Mouse (Mus musculus): ENCODE results near the gene Tiam2.
A peak's percentile ranks its signal among the peaks of the same experiment; 100 is the strongest.

Gene Tiam2

DNA sequence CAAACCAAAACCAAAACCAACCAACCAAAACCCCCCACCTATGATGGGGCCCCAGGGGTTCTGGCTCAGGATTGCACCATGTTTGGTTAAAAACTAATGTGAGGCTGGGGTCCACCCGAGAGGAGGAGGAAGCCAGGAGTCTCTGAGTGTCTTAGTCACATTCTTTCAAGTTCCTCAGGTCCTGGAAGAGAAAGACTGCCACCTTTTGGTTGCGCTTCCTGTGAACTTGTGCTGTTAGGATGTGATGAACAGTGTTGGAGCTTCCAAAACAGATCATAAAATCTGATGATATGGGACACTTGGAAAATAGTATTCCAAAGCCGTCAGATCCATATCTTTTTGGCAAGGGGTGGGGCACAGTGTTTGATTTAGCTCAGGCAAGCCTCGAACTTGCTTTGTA, 174.6 kb downstream of the Tiam2 start:
- no peak for DNase-seq

DNA sequence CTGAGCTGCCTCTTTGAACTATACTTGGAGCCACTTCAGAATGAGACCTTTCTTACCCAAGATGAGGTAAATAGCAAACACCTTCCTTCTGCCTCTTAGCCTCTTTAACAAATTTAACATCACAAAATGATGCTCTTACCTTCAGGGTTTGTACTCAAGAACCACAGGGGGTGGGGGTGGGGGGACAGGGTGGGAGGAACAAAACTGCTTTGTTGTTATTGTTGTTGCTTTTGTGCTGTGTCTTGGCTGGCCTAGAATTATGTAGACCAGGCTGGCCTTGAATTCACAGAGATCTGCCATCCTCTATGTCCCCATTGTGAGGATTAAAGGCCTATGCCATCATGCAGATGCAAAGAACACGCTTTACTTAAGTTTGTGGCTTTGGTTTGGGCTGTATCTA, 179.3 kb downstream of the Tiam2 start:
- DNase-seq, result no peak

DNA sequence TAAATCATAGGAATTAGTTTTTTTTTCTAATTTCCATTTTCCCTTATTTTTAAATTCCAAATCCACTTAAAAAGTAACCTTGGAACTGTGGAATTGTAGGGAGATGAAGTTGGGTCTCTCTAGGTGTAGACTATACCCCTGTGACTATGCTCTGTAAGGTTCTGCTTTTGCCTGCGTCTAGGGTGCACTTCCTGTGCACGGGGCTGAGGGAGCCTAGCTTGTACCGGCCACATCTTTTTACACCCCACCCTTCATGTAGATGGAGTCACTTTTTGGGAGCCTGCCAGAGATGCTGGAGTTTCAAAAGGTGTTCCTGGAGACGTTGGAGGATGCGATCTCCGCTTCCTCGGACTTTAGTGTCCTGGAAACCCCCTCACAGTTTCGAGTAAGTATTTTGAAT, 180.1 kb downstream of the Tiam2 start:
- no peak for DNase-seq

DNA sequence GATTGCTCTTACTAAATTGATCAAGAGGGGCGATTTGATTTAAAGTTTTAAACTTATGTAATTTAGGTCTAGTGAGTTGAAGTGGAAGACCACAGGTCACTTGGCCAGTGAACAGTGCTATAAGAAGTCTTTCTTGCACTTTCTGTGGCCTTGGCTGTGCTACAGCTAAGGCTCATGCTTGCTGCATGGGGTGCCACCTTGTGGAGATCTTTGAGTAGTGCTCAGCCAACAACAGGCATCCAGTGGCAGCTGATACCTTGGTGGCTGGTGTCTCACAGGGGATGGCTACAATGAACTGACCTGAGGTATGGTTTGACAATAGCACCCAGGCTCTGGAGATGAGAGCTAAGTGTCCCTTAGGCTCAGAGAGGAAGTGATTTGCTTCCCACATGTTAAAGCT, 183.5 kb downstream of the Tiam2 start:
- DNase-seq, result peak; percentile 57

DNA sequence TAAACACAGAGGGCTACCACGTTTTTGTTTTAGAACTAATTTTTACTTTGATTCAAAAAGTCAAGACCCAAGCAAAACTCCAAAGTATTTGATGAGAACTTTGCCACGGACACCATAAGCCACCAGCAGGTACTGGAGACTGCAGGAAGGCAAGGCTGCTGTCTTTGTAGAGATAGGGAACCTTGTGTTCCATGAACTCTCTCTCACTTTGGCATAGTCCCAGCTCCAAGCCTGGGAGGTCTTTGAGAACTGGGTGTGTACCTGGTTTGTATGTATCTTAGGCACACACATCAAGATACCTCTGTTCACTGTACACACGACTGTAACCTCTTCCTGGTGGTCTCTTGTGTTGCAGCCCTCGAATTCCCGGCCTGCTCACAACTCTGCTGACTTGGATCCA, 187.9 kb downstream of the Tiam2 start:
- no peak for DNase-seq

DNA sequence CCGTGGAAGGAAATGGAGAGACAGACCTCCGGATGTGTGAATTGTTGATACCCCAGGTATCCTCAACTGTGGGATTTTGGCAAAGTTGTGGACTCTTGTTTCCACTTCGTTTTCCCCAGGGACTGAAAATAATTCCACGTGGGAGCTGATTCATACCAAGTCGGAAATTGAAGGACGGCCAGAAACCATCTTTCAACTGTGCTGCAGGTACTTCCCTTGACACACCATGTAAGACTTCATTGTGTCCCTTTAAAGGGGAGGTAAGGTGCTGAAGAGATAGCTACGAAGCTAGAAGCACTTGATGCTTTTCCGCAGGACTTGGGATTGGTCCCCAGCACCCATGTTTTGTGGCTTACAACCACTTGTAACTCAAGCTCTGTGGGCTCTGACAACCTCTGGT, 189.5 kb downstream of the Tiam2 start:
- DNase-seq, result no peak

DNA sequence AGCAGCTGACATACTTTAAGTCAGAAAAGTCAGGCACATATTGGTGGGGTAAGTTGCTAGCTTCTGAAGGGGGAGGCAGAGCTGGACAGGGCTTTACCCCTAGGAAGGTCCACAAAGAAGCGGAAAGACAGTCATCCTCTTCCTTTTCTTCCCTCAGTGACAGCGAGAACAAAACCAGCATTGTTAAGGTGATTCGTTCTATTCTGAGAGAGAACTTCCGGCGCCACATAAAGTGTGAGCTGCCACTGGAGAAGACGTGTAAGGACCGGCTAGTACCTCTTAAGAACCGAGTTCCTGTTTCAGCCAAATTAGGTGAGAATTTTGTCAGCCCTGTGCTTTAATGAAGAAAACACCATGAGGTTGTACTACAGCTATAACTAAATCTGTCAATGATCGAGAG, 190.0 kb downstream of the Tiam2 start:
- DNase-seq, result no peak

DNA sequence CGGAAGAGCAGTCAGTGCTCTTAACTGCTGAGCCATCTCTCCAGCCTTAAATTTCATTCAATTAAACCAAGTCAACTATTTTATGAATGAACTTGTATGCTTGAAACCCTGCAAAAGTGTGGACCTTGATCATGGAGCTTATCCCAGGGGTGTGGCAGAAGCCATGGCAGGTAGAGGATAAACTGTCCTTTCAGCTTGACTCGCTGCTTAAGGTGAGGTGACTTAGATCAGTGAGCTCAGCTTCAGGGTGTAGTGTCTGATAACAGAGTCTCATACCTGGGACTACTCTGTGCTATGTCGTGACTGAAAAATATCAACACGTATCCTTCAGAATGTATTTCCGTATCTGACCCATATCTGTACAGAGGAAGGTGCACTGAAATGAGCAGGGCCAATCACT, 194.0 kb downstream of the Tiam2 start:
- DNase-seq, result no peak

DNA sequence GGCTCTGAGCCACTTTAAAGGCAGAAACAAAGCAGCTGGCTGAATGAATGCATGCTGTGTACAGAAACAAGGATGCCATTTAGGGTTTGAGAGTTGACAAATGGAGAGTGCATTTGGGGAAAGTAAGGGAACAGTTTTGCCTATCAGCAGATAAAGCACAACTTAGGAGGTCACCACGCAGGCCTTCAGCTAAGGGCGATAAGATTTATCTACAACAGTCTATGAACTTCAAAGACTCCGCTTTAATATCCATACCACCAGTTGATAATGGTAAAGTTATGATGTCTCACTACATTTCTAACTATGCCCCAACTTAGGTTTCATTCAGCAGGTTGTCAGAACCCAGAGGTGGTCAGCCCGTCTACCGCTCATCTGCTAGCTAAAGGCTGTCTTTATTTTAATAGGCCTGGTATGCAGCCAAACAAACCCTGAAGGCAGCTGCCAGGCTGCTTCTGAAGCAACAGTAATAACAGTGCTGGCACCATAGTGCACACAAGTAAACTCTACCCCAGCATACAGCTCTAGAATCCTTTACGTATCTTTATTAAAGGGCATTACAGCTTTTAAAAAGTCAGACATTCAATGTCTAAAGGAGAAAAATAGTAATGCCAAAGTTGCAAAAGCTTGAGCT, 201.6 kb downstream of the Tiam2 start:
- DNase-seq, result no peak

DNA sequence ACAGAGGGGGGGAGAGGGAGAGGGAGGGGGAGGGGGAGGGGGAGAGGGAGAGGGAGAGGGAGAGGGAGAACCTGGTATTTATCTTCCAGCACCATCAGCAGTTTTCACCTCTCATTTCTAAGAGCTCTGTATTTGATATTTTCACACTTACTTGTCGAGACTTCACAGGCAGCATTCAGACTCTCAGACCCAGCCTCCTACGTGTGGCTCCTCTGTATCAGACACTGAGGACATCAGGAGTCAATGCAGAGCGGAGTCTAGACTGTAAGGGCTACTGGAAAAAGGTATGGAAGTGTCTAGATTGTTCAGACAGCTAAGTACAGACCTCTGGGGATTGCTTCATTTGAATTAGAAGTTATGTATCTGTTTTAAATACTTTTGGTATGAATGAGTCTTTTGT, 203.2 kb downstream of the Tiam2 start:
- DNase-seq, result no peak

DNA sequence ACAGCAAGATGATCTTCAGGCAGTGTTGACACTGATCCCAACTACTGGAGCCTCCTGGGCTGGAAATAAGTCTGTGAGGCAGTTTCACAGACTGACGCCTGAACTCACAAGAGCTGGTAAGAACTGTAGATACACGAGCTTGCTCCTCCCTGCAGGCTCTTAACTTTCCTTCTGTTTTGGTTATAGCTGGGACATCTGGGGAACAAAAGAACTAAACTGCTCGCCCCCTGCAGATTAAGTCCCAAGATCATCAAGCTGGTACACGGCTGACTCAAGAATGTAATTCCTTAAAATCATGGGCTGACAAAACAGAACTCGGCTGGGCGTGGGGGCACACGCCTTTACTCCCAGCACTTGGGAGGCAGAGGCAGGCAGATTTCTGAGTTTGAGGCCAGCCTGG, 204.2 kb downstream of the Tiam2 start:
- DNase-seq, result no peak

DNA sequence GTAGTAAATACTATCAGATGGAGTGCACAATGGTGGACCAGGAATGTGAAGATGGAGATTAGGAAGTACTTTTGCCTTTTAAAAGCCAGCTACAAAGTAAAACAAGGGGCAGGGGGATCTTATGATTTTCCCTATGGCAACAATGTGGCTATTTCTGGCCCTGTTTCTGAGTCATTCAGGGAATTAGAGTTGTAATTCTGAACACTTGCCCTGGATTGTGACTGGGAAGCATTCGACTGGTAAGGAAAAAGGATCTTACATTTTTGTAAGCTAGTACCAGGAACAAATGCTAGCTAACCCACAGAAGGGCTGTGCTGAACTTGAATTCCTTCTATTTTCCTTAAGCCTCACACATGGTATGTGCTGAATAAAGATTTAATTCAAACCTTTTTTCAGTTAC, 205.3 kb downstream of the Tiam2 start:
- DNase-seq, result no peak

DNA sequence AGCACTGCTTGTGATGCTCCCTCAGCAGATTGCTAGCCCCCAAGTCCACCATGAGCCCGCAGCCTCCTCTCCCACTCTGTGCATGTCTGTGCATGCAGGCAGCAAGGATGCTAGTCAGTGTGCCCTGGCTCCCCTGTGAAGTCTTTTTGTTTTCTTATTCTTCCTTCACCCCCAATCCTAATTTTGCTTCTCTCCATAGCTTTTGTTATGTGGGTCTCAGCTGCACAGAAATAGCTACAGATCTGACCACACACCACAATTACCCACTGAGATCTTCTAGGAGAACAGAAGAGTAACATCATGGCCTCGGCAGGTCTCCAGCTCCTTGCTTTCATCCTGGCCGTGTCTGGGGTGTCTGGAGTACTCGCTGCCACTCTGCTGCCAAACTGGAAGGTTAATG, 205.9 kb downstream of the Tiam2 start, which contains the start of gene Cldn20:
Gene Cldn20, plus strand, starts transcription at position 301 of the 400 bp plus-strand sequence.
- DNase-seq, result no peak

DNA sequence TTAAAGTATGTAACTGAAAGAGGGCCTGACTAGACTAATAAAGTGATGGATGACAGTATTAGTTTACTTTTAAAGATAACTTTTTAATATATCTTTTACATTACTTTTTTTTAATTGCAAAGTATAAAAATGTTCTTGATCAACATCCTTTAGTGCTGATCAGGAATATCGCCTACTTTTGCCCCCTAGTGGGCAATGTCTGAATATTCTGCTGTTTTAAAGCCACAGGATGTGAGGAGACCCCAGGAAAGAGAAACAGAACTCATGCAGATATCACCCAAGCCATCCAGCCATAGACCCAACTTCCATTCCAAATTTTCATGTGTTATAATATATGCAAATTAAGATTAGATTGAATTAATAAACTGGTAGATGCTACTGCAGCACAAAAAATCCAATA, 207.1 kb downstream of the Tiam2 start:
- DNase-seq, result no peak

DNA sequence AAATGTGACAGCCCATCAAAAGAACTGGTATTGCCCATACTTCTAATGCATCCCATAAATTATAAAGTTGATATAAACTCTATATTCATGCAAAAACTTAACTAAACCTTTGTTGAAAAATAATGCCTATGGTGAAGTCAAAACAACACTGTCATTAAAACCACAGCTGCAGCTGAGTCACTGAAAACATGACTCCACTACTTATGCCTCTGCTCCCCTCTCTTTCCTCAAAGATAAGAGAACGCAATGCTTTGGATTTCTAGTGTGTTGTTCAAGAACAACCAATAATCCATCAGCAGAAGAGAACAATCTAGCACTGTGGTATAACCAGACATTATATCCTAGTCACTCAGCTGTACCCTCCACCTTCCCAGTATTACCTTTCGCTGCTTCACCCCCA, 213.9 kb downstream of the Tiam2 start:
- no peak for DNase-seq

DNA sequence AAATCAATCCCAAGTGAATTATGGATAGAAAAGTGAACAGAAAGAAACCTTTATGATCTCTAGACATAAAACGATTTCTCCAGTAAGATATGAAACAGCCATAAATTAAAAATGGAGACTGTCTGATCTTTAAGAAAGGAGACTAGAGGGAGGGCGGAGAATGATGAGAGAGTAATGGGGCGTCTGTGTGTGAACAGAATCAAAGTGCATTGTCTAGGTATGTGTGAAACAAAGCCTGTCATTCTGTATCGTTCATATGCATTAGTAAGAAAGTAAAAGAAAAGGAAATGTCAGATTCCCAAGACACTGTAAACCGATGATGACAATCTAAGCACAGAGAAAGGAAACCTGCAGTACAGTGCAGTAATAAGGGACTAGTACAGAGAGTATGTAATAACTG, 214.7 kb downstream of the Tiam2 start:
- DNase-seq, result no peak

DNA sequence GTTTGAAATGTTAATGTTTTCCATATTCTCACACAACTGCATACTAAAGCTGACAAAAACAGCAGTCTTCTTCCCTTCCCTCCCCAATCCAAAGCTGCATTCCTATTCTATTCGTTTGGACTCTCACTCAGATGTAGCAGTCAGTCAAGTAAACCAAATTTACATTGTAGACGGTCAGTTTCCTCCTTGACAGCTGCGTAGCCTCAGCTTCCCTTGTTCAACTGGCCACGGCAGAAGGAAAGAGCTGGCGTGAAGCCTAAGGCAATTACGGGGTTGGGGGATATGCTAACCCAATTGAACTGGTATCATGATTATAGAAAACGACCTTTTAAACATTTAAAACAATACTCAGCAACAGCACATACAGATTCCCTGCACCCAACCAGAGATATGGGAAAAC, 221.4 kb downstream of the Tiam2 start:
- no peak for DNase-seq

DNA sequence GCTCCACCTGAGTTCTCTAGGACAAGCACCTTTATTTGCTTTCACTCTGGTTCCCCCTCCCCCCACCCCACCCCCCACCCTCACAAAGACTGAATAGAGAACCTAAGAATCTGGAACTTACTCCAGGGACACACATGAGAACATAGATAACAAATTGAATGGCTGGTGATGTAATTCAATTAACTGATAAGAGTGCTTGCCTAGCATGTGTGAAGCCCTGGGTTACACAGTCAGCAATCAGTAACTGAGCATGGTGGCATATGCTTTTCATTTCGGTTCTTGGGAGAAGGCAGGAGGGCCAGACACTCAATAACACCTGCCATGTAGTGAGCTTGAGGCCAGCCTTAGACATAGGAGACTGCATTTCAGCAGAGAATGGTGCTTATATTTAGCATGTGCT, 229.9 kb downstream of the Tiam2 start:
- no peak for DNase-seq

DNA sequence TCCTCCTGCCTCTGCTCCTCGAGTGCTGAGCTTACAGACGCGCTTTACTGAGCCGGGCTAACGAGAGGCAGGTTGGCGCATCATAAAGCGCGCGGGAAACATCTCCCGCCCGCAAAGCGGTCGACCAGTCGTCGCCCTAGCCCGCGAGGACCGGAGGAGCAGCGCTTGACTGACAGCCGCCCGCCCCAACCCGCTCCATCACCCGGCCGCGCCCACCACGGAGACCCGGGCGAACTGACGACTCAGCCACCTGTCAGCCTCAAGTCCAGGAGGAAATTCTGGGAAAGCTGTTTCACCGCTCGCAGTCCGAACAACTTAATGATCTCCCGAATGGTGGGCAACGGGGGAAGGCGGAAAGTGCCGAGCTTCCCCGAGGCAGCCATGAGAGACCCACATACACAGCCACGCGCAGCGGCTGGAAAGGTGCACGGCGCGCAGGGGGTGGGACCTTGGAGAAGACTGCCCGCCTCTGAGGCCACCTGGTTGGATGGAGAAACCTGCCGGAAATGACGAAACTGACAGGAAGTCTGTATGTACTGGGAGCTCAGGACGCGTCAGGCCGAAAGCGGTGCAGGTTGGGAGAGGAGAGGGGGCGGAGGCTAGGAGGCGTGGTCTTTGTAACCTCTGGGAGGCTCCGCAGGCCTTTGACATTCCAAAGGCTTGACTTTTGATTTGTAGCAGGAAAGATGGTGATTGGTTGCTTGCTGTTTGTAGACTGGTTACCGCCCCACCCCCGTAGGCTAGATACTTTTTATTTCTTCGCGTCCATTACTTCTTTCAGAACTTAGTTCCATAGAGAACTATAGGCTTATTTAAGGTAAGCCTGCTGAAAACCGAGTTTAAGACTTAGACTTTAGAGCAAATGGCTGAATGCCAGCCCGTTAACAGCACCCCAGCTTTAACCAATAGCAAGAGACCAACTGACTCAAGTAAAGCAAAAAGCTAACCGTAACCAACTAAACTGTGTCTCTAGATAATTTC, 231.2 kb downstream of the Tiam2 start, which contains the start of gene Tfb1m:
Gene Tfb1m, minus strand, starts transcription at position 451 of the 981 bp plus-strand sequence.
- DNase-seq, result peak; percentile 99

DNA sequence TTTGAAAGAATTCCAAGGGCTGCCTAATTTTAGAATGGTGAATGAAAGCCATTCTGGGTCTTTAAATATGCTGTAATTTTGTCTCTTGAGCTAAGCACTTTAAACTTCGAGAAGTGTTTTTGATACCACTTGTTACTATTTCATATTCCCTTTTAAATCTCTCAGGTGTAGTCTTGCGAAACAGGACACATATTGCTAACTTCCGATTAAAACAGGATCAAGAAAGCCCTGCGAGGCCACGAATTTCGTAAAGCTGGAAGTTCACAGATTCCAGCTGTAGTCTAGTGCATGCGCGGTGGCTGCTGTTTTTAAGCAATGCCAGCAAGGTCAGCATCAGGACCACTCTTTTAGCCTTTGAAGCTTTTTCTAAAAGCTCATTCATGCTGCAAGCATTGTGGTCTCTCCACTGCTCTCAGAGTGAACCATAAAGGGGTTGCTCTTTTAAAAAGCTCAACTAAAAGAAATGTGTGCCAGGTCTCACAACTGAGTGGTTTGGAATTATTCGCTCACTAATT, 232.0 kb downstream of the Tiam2 start:
- no peak for DNase-seq

DNA sequence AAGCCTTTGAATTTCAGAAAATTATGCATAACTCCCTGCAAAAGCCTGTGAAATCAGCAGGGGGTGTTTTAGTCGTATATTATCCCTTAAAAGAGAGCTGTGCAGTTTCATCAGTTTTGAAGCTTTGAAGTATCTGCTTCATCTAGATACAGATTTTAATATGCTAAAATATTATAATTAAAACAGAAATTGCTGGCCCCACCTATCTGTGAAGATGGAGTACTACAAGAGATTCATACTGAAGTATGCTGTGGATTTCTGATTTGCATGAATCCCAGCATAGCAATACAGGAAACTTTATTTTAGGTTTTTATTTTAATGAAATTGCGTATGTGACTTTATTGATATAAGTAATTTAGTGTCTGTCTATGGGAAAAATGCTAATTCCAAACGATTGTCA, 234.2 kb downstream of the Tiam2 start:
- no peak for DNase-seq

DNA sequence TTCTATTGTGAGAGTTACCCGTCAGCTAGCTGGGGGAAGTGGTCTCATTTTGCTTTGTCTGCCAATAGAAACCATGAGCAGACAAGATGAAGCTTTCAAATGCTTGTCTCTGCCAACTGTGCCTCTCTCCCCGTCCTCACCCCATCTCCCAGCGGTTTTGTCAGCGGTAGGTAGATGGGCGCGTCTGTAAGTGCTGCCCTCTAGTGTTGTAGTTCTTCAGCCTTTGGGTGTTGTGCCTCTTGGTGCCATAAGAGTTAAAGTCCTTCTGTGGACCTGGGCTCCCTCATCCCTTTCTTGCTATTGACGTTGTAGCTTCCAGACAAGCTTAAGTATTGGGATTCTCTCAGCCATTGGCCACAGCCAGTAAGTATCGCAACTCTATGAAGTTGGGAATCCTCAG, 236.0 kb downstream of the Tiam2 start:
- DNase-seq, result no peak

DNA sequence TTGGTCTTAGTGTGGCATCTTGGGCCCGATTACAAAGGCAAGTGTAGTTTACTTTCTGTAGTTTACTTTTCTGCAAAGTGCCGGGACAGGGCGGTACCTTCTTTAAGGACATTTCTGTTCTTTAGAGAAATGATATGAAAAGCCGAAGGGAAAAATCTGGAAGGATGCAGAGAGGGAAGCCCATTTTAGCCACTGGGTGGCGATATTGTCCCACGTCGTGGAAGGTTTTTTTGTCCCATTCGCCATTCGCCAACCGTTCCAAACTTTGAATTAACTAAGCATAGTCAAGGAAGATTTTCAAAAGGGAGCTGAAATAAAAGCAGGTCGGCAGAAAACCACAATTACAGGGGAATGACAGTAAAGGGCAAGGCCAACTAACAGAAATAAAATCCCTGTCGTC, 244.5 kb downstream of the Tiam2 start:
- peak; percentile 23 for DNase-seq
